Mouse (Mus musculus): ENCODE data around the gene Gm42906.

The Gm42906 gene

DNA sequence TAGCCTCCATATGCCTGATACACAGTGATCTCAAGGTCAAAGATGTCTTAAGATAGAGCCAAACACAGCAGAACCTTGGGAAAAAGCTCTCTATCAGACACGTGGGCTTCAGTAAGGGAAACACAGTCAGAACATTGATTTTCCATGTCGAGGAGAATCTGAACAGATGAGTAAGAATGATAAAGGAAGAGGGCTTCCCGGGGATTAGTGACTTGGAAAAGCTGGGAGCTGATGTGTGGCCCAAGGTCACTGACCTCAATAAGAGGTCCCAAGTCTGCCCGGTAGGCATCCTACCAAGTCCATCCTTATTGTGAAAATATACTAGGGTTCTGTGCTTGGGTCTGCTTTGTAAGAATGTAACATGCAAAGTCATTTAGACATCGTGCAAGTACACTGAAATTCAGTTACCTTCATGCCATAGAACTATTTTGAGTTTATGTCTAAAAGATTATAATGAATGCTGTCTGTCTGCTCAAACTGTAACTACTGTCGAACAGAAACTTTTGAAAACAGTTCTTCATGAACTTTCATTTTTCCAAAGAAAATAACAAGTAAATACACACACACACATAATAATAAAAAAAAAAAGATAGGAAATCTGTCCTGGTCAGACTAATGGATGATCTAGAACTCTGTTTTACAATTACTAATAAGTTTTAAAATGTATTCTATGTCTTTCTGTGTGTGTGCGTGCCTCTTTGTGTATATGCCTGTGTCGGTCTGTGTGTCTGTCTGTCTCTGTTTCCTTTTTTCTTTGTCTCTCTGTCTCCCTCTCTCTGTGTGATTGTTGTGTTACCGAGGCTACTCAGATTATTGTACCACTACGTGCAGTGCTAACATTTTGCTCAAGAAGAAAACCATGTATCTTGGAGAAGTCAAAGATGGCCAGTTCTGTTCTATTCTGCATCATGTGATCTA is 322.6 kb downstream of the Gm42906 start:
- DNase-seq, result no peak

DNA sequence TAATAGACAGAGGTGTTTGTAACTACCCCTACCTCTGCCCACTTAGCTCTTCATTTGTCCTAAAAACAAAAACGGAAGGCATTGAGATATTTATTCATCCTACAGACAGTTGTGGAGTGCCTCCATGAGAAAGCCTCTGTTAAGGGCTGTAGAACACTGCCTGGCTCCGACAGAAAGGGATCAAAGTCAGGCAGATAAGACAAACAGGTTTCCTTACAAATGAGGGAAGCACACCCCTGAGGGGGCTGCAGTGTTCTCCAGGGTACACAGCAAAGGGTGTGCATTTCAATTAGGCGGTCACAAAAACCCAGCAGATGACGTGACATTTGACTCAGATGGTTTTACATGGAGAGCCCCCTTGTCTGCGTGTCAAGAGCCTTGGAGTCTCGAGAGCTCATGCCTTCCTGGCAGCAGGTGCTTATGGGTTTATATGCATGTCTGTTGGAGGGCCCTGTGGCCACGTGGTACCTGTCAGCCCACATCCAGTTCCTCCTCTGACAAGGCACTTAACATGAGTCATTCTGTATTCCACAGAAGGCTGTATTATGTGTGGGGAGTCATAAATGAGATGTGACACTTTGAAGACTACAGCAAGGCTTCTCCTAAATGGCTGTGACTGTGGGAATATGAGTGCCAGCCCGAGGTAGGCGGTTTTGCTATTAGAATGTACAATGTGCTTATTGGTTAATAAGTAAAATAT is 323.5 kb downstream of the Gm42906 start:
- DNase-seq, result peak; percentile 70 to 78

DNA sequence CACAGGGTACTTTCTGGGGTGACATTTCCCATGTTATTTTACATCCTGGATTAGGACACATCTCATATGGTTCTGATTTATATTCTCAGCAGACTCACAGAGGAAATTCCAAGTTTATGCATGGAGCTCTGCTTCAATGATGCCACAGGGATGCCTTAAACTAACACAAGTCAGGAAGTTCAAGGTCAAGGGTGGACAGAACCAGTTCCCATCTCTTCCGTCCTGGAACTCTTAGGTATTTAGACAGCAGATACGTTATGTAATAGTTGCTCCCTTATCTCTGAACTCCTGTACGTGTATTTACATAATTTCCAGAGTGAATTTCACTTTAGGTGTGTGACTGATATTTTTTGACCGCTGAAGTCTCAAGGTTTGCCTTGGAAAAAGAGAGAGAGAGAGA is 324.7 kb downstream of the Gm42906 start:
- DNase-seq, result no peak

DNA sequence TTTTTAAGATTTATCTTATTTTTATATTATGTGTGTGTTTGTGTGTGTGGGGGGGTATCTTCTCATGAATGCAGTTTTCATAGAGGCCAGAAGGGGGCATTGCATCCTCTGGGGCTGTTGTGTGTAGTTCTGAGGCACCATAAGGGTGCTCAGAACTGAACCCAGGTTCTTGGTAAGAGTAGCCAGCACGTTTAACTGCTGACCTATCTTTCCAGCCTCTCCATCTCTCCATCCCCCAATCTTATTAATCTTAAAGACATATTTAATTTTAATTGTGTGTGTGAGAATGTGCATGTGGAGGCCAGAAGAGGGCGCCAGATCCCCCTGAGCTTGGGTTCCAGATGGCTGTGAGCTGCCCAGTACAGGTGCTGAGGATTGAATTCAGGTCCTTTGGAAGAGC is 325.7 kb downstream of the Gm42906 start:
- DNase-seq, result no peak

DNA sequence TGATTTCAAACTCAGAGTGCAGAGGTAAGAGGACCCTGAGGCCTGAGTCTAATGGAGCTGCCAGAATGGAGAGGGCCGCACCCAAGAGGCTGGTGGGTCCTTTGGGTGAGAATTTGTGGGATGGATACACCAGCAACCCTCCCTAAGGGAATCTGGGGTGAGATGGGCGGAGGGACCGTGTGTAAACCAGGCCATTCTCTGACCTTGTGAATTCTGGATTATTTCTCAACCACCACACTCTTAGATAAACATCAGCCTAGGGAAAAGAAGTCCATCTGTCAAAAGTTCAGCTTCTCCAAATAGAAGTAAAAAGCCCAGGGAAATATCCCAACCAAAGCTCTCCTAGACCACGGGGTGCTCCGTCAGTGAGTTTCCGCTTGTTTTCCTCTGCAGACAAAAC is 332.0 kb downstream of the Gm42906 start:
- DNase-seq, result peak in 1 of 2 experiments; percentile 48

DNA sequence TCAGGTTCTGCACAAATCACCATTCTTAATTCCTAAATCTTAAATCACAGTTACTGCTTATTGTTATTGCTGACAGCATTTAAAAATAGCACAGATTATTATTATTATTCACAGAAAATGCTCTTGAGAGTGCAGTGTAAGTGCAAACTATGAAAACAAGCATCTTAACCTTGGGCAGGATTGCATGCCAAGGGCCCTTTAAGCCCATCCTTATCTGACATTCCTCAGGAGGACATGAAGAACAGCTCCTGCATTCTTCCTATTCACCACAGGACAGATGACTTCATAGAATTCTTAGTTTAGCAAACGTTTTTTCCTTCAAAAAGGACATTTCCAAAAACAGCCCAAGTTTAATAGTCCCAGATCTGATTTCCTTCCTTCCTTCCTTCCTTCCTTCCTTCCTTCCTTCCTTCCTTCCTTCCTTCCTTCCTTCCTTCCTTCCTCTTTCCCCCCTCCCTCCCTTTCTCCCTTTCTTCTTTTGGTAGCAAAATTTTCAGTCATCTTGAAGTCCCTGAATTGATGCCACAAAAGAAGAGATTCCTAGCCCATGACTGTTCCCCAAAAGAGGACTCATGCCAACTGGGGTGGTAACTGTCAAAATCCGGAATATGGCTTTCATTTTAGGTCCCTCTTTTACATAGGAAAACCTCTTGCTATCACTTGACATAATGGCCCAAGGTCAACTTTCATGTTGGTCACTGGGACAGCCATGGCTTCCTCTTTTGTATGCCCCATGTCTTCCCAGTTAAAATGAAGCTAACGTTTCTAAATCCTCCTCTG is 334.9 kb downstream of the Gm42906 start:
- no peak for DNase-seq

DNA sequence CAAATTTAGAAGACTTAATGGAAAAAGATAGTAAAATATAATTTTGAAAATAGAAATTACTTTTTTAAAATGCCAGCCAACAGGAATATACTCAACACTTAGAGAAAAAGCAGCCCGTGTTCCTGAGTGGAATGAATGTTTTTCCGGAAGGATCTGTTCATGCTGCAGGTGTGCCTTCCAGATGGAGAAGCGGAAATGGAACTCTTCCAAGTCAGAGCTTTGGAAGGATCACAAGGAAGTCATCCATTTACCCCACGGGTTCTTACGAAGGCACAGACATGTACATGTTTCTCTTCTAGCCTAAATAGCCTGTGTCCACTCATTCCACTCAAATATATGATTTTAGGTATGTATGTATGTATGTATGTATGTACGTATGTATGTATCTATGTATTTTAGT is 337.0 kb downstream of the Gm42906 start:
- DNase-seq, result no peak

DNA sequence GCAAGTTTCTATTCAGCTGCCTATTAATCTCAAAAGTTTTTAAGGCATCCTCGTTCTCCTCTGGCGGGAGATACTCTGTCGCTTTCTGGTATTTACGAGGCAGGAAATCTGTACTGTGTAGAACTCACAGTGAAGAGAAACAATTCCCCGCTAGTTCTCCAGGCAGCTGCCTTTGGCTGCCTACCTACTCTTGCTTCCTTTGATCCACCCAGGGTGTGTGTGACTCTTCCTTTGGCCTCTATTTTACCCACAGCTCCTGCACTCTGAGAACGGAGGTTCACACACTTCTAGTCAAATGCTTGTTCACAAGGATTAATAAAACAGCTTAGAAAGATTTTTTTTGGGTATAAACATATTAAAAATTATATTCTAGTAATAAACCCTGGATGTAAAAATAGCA is 338.8 kb downstream of the Gm42906 start:
- no peak for DNase-seq

DNA sequence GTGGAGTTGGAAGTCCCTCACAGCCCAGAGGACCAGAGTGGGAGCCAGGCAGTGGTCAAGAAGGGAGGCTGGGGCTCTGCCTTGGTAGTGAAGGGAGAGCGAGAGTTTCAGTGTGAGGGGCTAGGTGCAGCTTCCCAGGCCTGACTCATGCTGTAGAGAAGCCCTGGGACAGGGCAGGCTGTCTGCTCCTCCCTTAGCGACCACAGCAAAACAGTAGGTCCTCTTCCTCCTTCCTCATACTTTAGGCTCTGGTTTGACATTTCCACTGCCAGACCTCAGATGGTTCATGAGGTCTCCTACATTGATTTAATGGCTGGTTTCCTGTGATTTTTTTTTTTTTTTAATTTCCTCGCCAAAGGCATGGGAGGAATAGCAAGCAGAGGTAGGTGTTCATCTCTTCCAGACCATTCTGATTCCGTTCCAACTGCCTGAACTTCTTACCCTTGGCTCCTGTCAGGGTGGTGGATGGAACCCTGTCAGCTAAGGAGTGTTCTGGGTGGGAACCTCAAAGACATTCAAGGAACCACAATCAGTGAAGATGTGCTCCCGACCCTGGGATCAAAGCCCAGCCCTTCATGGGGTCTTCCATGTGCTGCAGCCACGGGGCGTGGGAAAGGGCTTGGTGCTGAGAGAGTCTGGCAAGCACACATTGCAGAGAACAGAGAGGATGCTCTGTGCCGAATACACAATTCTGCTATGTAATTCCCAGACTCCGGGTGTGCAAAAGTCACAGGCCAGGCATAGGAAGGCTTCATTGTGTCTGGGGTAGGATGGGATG is 341.3 kb downstream of the Gm42906 start:
- DNase-seq, result no peak

DNA sequence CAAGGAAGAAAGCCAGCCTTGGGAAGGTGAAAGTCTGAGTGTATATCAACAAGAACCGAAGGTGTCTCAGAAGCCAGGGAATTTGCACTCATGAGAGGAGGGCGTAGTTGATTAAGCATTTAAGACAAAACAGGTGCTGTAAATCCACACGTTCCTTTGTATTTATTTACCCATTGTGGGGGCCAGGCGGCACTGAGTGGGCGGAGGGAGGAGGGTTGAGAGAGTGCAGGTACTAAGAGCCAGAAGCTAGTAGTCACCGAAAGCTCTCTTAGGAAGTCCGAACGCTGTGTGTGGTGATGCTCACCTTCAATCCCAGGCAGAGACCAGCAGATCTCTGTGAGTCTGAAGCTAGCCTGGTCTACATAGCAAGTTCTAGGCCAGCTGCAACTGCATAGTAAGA is 342.2 kb downstream of the Gm42906 start:
- DNase-seq, result peak; percentile 50 to 55

DNA sequence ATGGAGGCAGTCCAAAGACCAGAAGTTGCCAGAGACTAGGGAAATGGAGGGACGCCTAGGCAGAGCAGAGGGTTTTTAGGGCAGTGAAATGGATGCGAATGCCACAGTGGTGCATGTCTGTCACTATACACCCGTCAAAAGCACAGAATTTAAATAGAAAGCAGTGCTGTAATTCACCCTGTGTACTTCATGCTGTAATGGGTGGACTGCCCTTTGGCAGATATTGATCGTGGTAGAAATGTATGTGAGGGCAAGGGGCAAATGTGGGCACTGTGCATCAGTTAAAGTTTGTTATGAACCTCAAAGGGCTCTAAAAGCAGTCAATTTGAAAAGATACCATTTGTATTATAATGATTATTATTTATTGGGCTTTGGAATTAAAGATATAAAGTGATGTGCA is 347.7 kb downstream of the Gm42906 start:
- no peak for DNase-seq

DNA sequence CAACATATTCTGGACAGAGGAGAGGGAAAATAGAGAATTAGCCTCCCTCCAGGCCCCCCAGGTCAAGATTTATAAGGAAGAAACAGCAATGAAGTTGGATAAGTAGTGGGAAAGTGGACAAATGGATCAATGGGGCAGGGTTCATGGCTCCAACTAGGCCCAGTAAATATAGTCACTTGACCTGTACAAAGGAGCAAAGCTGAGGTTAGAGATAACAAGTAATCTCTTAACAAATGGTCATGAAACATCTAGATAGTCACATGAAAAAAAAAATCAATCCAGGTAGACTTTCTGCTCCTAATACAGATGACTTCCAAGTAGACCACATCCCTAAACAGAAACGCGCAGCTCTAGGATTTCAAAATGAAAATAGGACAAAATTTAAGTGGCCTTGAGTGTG is 350.0 kb downstream of the Gm42906 start:
- no peak for DNase-seq

DNA sequence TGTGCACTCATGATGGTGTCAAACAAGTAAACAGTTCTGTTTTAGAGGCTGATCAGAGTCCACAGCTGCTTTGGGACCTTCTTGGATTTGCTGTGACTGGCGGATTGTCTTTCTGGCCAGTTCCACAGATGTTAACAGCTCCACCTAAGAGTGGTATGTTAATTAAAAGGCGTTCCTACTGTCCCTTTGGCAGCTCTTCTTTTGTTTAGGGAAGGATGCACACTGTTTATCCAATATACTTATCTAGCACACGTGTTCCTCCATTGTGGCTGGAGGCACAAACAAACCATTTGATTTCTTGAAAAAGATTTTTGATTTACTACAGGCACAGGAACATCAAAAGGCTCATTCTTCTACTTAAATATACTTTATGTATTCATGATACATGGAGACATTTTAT is 351.0 kb downstream of the Gm42906 start:
- no peak for DNase-seq

DNA sequence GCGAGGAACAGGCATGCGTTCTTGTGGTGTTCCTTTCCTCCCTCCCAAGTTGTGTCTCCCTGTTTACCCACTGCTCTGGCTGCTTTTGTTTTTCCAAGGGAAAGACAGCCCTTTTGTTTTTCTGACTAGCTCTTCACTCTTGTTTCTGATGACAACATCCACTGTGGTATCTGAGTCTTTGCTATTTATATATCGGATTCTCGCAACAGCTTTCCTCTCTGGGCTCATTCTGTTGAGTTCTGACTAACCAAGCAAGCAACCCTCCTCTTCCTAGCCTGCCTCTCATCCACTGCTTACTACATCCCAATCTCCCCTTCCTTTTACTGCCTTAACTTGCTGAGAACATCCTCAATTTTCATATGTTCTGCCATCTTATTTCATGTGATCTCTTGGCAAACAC is 353.7 kb downstream of the Gm42906 start:
- DNase-seq, result no peak

DNA sequence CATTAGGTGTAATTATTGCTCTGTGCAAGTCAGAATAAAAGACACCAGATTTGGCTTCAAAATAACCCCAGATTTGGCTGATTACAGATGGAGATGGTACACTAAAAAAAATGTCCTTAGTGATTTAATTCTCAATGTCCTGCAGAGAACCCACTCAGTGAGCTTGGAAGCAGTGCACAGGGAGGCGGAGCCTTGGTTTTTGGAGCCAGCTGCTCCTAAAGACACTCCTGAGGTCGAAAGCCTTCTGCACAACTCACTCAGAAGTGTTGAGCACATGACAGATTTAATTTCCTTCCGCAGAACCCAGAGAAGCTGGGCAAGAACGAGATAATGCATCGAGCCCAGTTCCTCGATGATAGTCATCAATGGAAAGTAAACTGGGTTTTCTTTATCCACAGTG is 356.5 kb downstream of the Gm42906 start:
- no peak for DNase-seq

DNA sequence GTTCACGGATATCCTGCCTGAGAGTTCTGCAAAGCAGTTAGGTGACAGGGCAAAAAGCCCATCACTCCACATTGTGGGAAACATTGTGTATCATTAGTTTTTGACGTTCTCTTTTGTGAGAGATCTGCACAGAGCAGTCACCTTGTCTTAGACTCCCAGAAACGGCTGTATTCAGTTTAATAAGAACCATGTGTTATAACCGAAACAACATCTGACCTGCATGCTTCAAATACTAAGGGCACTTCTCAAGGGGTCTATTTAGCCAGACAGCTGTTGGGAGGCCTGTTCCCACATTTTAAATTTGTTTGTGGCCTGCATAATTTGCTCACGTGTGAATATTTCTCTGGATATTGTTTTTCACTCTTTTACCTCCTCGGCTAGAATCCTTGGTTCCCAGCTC is 357.1 kb downstream of the Gm42906 start:
- DNase-seq, result no peak

DNA sequence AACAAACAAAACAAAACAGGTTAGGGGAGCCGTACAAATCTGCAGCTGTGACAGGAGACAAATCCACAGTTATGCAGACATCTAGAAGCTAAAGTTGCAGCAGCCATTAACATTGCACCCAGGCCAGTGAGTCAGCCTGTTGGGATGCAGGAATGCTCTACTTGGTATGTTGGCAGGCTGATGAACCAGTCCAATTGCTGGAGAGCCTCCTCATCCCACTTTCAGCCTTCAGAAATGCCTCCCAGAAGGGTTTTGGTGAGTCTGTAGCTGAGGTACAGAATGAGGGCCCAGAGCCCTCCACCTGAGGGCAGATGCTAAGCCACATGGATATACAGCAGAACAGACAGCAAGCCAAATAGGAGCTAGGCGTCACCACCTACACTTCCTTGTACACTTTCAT is 358.4 kb downstream of the Gm42906 start:
- DNase-seq, result peak; percentile 36 to 40

DNA sequence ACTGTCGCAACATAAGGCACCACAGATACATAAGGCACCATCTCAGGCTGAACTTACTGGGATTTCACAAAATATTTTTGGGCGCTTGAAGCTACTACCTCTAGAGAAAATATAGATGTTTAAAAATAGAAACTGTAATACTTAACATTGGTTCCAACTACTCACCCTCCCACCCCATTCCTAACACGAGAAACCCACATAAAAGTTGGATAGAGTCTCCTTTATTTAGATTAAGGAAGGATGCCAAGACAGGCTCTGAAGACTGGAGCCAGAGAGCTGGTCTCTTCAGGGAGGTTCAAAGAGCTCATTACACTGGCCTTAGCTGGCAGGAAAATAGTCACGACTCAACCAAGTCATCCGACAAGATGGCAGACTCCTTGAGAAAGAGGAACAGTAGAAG is 361.9 kb downstream of the Gm42906 start:
- DNase-seq, result no peak

DNA sequence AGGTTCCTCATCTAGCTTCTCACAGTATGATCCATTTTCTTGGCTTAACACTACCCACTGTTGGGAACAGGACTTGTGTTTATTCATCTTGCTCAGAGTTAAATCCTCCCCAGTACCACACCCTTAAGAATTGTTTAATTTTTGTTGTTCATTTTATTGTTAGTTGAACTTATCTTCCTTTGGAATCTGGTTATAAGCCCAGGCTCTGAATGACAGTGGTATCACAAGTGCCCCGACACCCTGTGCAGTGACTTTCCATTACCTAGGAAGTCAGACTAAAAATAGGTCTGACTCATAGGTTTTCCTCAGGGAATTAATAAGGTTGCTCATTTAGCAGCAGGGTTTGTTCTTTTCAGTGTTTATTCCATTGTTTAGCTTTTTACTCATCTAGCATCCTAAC is 362.7 kb downstream of the Gm42906 start:
- no peak for DNase-seq

DNA sequence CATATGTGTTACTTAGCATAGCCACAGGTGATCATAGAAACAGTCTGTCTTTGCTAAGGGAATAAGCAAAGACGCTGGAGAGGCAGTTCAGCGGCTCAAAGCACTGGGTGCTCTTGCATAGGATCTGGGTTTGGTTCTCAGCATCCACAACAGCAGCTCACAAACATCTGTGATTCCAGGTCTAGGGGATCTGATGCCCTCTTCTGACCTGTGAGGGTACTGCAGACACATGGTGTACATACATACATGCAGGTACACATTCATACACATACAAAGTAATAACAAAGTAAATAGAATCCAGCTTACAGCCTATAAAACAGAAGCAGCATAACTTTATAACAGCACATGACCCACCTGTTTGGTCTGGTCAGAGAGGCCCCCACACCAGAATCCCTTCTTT is 366.0 kb downstream of the Gm42906 start:
- no peak for DNase-seq

DNA sequence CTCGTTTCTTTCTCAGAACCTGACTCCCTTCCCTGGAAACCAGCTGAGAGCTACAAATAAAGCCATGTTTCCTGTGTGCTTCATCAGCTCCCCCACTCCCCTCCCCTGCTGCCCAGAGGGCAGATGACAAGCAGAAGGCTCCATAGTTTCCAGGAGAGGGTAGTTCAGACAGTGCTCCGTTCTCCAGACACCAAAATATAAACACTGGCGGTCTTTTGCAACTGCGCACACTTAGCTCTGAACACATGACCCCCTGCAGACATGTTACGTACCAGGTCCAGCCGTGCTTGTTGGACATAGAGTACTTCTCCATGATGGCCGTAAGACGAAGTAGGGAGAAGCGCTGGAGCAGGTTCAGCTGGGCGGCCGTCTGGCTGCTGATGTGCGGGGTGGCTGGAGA is 367.5 kb downstream of the Gm42906 start:
- peak in 1 of 2 experiments; percentile 34 for DNase-seq

DNA sequence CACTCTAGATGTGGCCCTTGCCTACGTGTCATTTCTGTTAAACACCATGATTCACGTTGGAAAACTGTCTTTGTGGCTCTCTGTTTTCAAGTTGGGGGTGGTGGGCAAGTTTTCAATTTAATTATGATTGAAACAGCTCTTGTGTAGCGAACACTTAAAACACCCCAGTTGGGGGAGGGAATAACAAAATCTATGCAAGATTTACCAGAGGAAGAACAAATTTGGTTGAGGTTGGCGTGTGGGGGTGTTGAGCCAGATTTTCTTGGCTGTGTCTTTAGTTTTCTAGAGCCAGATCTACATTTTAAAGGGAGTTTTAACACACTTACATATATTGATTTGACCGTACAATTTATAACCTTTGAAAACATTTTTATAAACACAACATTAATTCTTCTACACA is 368.2 kb downstream of the Gm42906 start:
- DNase-seq, result no peak

DNA sequence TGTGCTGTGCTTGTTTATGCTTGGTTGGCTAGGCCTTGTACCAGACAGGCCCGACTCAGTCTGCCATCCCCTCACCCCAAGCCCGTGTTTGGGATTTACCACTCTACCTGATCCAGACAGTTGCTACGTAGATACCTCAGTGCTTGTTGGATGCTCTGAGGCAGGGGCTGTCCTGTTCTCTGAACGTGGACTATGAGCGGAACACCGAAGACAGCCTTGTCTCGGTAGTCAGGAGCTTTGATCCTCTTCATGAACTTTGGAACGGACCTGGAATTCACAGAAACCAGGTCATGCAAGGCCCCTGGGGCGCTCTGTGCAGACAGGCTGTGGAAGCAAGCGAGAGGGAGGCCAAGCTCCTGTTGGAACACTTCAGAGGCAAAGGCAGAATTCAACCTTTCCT is 368.6 kb downstream of the Gm42906 start:
- no peak for DNase-seq
